Mouse (Mus musculus) right cerebral cortex, postnatal 4 days (tissue): Measurements from ENCODE around the gene Rpp14.
"Not testable (repeated sequence)": the region's sequence is repeated elsewhere in the genome, so short reads cannot be mapped to it uniquely, and the experiment has no call there.

Source experiments
- DNase-seq: peaks from one replicate; pipeline ENCODE4 v3.0.0-alpha.2; 2022

The Rpp14 gene

GRCm38 (mm10) chr14:8117371-8117770, 37.2 kb downstream of the Rpp14 start:
- DNase-seq: no peak

DNA sequence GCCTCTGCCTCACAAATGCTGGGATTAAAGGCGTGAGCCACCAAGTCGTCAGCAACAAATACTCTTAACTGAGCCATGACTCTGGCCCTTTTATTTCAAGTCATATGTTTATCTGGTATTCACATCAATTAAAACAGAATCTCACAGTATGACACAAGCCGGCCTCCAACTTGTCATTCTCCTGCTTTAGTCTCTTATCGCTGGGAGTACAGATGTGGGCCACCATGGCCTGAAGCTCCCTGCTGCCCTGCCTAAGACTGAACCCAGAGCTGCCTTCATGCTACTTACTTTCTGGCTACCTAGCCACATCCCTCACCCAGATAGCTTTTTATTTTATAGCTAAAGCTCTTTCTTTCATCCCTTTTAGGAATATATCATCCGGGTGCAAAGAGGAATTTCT, 39.3 kb downstream of the Rpp14 start:
- DNase-seq: no peak

- no peak for DNase-seq
Measured at GRCm38 (mm10) chr14:8119904-8120303, 39.7 kb downstream of the Rpp14 start.

GRCm38 (mm10) chr14:8123141-8123540, 43.0 kb downstream of the Rpp14 start:
- DNase-seq: no peak

DNA sequence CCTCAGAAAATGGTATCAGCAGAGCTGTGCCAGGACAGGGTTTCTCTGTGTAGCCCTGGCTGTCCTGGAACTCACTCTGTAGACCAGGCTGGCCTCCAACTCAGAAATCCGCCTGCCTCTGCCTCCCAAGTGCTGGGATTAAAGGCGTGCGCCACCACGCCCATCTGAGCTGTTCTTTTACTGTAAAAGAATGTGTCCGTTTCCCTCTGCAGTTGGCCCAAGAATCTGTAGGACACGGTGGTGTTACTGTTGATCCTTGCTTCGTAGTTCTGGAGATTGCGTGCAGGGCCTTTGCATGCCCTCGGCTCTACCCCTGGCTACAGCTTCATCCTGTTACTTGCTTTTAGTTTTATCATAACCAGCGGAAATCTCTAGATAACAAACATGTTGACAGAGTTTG, 43.4 kb downstream of the Rpp14 start:
- not testable (repeated sequence) for DNase-seq

DNA sequence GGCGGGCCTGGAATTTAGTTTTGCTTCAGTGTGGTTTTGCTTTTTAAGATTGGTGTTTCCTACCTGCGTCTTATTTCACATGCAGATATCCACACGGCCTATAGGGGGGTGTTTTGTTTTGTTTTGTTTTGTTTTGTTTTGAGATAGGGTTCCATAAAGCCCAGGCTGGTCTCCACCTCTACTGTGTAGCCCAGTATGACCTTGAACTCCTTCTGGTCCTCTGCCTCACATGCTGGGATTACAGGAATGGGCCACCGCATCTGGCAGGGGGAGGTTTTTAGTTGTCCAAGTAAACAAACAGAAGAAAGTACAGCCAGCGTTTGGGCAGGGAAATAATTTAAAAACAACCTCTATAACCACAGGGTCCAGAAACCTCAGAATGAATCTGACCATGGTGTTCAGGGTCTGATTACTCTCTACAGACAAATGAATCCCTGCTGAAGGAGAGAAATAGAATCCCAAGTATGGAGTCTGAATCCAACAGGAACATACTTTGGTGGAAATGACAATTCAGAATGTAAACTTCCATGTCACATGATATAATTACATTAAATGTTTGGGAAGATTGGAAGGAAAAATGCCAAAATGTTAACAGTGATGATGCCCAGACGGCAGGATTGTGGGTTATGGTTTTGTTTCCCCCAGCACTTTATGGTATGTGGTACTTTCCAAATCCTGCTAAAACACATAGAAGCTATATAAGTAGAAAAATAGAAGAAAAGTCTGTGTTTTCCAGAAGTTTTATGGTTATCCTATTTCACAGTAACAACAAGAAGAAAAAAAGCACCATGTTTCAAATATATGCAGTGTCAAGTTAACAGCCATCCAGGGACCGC, 44.1 kb downstream of the Rpp14 start:
- DNase-seq: no peak

- no peak for DNase-seq
Measured at GRCm38 (mm10) chr14:8127971-8128370, 47.8 kb downstream of the Rpp14 start.

DNA sequence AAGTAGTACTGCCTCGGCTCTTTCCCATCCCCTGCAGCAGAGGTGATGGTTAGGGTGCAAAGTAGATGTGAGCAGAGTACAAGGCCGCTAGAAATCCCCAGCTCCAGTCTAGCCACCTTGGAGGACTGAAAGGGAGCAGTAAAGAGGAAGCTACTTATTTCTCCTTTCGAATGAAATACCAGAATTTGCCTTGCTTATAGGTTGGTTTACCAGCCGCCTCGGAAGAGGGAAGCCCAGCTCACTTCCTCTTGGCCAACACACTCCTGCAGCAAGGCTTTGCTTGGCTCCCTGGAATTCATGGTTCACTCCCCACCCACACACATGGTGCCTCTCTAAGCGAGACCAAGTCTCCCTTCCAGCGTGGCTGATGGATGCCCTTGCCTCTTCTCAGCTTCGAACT, 52.6 kb downstream of the Rpp14 start:
- DNase-seq: no peak

- no peak for DNase-seq
Measured at GRCm38 (mm10) chr14:8134234-8134633, 54.1 kb downstream of the Rpp14 start.

- no peak for DNase-seq
Measured at GRCm38 (mm10) chr14:8135130-8135529, 55.0 kb downstream of the Rpp14 start.

GRCm38 (mm10) chr14:8139724-8140710, 59.9 kb downstream of the Rpp14 start:
- no peak for DNase-seq

GRCm38 (mm10) chr14:8141131-8141530, 61.0 kb downstream of the Rpp14 start:
- no peak for DNase-seq
